Mouse (Mus musculus) heart, postnatal 10 days (tissue): ENCODE measurements around the gene Mmp9. TPM values are rescaled to one million over a fixed set of nuclear protein-coding genes. Genes with fewer than 3 reads are reported as not detected.

Experiments
- DNase-seq, 2 experiments: peaks; one replicate each; pipeline ENCODE4 v3.0.0; 2021
- intact Hi-C: fragments of 180-260 bp; cut with DNase I; formaldehyde crosslinking; loops from one replicate; pipeline ENCODE4 v1.15.1; 2025
- total RNA-seq, 2 experiments: library from RNA; stranded (reverse); gene quantifications; 2 replicates each; pipeline ENCODE4 v1.2.3; 2021

Mmp9 gene
- total RNA-seq, 2 experiments from 2014 or later, result 0.47 to 0.89 TPM

DNA sequence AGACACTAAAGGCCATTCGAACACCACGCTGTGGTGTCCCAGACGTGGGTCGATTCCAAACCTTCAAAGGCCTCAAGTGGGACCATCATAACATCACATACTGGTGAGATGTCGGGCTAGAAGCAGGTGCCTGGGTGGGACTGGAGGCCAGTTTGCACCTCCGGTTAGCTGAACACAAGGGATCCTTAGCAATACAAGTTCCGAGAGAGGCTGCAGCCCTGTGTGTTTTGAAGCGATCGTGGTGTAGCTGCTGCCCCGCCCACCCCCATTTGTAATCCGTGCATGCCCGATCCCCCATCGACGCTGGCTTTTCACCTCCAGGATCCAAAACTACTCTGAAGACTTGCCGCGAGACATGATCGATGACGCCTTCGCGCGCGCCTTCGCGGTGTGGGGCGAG, 8.4 kb downstream of the Mmp9 start:
- intact Hi-C loops, result no loop called here
- DNase-seq, result no peak

DNA sequence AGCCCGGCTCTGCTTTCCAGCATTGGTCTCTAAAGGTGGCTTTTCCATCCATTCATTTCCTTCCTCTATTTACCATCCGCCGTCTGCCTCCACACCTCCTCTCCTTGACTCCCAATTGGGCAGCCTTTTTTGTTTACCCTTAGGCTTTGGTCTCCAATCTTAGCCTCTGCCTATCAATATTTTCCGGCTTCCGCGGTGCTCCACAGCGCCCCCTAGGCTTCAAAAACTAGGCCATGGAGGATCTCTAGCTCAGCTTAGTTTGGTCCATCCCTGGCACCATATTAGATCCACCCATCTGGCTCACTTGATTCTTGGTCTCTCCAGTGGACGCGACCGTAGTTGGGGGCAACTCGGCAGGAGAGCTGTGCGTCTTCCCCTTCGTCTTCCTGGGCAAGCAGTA, 9.9 kb downstream of the Mmp9 start:
- intact Hi-C loops, result loop anchor here (10.0 kb wide), 1 partner anchor 324 kb away; no protein-coding TSS in a partner anchor
- DNase-seq, result no peak

DNA sequence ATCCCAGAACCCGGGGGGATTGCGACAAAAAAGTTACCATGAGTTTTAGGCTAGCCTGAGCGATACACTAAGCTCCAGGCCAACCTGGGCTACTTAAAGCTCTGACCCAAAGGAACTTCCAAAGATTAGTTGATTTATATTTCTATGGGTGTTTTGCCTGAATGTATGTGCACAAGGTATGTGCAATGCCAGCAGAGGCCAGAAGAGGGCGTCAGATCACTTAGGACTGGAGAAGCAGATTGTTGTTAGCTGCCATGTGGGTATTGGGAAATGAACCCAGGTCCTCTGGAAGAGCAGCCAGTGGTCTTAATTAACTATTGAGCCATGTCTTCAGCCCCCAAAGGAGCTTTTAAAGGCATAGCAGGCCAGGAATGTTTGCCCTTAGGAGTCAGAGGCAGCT, 11.2 kb downstream of the Mmp9 start:
- intact Hi-C loops, result loop anchor here (10.0 kb wide), 1 partner anchor 323 kb away; no protein-coding TSS in a partner anchor
- no peak for DNase-seq

DNA sequence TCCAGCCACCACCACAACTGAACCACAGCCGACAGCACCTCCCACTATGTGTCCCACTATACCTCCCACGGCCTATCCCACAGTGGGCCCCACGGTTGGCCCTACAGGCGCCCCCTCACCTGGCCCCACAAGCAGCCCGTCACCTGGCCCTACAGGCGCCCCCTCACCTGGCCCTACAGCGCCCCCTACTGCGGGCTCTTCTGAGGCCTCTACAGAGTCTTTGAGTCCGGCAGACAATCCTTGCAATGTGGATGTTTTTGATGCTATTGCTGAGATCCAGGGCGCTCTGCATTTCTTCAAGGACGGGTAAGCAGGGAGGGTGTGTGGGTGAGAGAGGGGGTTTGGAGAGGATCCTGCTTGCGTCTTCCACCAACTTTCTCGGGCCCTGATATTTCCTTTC, 11.9 kb downstream of the Mmp9 start:
- intact Hi-C loops, result loop anchor here (10.0 kb wide), 1 partner anchor 322 kb away; no protein-coding TSS in a partner anchor
- no peak for DNase-seq

DNA sequence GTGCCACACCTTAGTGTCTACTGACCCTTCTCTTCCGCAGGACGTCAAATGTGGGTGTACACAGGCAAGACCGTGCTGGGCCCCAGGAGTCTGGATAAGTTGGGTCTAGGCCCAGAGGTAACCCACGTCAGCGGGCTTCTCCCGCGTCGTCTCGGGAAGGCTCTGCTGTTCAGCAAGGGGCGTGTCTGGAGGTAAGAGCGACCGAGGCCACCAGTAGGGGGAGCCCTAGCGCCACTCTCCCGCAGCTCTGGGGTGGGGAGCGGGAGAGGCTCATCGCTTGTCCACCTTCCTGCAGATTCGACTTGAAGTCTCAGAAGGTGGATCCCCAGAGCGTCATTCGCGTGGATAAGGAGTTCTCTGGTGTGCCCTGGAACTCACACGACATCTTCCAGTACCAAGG, 12.6 kb downstream of the Mmp9 start:
- peak; percentile 77 to 84 for DNase-seq
- intact Hi-C loops, result loop anchor here (10.0 kb wide), 1 partner anchor 322 kb away; no protein-coding TSS in a partner anchor

DNA sequence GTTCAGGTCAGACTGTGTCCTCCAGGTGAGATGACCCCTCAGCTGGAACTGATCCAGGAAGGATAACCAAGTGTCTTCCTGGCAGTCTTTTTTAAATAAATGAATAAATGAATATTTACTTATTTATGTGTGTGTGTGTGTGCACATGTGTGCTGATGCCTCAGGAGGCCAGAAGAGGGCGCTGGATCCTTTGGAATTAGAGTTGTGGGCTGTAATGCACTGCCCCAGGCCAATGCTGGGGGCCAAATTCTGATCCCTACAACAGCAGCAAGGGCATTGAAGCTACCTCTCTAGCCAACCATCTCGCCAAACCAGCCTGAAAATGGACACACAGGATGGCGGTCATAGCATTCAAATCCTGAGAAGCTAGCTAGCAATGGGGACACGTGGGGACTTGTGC, 15.1 kb downstream of the Mmp9 start:
- intact Hi-C loops, result loop anchor here (10.0 kb wide), 1 partner anchor 319 kb away; no protein-coding TSS in a partner anchor

DNA sequence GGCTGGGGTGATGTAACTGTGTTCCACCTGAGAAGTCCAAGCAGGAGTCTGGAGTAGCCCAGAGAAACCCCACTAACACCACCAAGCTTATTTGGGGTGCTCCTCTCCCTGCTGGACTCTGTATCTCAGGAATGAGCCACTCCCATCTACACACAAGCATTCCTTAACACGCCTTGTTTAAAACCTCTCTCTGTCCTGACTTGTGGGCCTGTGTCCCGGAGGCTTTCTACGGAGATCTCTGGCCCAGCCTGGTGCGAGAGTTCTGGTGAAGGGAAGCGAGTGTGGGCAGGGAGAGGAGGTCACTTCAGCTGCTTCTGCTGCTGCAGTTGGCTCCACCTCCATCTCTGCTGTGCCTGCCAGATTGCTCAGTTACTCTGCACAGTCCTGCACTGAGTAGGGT, 15.6 kb downstream of the Mmp9 start:
- intact Hi-C loops, result loop anchor here (10.0 kb wide), 1 partner anchor 319 kb away; no protein-coding TSS in a partner anchor
- no peak for DNase-seq

More for the DNA sequence above, 15.1 kb downstream of the Mmp9 start:
- DNase-seq, result no peak

DNA sequence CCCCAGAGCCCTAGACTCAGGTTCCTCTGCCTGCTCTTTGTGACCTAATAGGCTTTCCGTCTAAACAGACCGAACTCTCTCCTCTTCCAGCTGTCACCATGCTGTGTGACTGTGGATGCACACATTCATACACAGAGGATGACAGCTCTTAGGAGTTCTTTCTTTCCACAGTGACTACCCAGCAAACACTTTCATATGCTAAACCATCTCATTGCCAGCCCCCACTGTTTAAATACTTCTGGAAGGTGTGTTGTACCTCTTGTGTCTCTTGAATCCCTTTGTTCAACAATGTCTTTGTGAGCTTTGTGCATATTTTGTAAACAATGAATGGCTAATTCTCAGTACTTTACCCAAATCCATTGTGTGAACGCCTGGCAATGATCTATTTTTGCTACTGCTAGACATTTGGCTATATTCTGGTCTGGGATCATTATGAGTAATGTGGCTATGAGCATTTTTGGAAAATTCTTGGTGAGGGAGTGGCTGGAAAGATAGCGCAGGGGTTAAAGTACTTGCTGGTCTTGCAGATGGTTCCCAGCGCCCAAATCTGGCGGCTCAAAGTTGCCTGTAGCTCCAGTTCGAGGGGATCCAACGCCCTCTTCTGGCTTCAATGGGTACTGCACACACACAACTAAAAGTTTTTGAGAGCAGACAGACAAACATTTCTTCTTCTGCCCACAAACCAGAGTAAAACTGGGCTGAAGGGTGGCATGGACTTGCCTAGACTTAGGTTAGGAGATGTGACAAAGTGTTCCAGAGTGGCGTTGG, 17.2 kb downstream of the Mmp9 start:
- intact Hi-C loops, result loop anchor here (10.0 kb wide), 1 partner anchor 317 kb away; no protein-coding TSS in a partner anchor
- no peak for DNase-seq

DNA sequence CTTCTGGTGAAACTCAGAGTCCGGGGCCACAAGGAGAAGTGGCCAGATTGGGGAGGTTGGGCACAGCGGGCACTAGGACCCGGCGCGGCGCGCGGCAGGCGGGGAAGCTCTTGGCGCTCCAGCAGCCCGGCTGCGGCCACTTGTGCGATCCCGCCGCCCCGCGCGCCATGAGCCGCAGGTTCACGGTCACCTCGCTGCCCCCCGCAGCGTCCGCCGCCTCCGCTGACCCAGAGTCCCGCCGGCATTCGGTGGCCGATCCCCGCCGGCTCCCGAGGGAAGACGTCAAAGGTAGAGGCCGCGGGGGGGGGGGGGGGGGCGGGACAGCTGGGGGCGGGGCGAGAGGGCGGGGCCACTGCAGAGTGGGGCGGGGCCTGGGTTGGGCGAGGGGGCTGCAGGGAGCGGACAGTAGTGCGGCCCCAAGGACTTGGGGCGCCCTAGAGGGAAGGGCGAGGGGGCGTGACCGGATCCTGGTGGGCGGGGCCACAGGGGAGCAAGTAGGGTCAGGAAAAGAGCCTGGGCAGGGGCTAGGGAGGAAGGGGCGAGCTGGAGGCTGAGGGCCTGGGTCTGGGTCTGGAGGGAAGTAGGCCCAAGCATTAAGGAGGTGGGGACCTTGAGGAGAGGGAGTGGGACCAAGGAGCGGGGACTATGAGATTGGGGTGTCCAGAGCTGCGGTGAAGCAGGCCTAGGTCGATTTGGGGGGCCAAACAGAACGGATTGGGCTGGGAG, 20.3 kb downstream of the Mmp9 start, which contains the start of gene Slc12a5:
Slc12a5 (plus strand) TSS at position 87 of the 726 bp plus-strand sequence.
- DNase-seq, result peak; percentile 34 to 62
- intact Hi-C loops, result loop anchor here (5.0 kb wide), 1 partner anchor 151 kb away; no protein-coding TSS in a partner anchor

DNA sequence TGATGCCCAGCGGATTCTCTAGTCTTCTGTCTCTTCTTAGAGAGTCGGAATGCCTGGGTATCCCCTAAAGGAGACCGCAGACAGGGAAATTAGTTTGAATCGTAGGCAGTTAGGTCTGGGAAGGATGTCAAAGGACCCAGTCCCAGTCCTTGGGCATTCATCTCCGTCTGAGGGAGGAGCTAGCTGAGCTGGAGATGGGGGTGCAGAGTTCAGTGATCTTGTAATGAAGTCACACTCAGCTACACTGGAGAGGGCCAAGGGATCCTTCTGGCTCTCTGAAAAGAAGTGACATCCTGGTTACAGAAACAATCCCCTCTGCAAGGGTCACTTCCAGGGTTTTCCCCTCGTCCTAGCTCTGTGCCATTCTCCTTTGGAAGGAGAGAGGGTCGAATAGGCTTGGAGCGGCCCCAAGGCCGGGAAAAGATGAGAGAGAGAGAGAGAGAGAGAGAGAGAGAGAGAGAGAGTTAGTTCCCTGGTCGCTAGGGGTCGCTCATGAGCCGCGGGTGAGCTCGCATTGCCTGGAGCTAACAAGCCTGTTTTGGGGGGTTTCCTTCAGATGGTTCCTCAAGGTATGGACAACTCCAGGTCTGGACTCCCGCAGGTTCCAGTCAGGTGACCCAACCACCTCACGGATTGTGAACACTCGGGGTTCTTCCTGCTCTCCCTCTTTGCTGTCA, 21.1 kb downstream of the Mmp9 start:
- intact Hi-C loops, result loop anchor here (2.0 to 5.0 kb wide), 2 partner anchors 71 to 151 kb away; no protein-coding TSS in a partner anchor
- peak; percentile 58 to 76 for DNase-seq

DNA sequence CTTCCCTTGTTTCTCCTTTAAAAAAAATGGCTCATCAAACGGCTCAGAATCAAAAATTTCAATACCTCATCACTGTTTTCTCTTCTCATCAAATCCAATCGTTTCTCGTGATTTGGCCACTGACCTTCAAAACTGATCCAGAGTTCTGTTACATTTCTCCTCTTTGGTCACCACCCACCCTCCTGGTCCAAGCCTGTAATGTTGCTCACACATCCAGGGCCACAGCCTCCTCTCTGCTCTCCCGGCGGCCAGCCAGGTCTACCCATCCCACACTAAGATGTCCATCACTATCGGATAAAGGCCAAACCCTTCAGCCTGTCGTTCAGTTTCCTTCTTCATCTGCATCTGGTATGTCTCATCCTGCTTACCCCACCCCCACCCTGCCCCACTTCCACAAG, 21.6 kb downstream of the Mmp9 start:
- intact Hi-C loops, result loop anchor here (2.0 to 5.0 kb wide), 2 partner anchors 71 to 150 kb away; no protein-coding TSS in a partner anchor
- DNase-seq, result no peak

DNA sequence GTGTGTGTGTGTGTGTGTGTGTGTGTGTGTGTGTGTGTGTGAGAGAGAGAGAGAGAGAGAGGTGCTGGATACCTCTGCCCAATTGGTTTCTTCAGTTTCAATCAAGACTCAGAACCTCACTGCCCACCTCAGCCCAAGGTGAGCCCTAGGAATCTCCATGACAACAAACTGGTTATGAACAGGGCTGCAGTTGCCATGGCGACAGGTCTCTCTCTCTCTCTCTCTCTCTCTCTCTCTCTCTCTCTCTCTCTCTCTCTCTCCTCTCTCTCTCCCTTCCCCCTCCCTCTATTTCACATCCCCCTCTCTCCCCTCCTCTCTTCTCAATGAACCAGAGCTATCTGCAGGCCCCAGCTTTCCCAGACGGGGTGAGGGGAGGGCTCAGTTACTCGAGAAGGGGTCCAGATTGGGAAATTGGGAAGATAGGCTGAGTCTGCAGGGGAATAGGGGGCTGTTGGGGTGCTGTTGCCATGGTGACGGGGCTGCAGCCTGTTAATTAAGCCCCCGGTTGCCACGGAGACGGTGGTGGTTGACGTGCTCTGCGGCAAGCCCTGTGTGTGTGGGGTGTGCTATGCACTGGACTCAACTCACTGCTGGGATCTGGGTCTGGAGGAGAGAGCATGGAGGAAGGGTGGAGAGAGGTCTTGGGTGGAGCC, 23.8 kb downstream of the Mmp9 start:
- intact Hi-C loops, result loop anchor here (5.0 kb wide), 1 partner anchor 148 kb away; no protein-coding TSS in a partner anchor
- DNase-seq, result no peak

DNA sequence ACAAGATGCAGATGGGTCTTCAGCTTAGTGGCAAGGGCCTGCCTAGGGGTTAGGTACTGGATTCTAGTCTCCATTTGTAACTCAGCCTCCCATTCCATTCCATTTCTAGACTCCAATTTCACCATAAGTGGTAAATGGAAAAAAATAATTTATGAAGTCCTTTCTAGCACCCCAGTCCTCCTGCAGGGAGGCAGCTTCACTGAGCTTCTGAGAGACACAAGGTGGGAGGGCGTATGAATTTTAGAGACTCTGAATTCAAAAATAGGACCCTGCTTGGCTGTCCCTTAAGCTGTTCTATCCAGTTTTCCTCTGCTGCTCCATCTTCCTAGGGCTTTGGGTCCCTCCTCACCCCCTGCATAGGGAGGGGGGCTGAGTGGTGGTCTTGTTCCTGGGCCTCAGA, 24.4 kb downstream of the Mmp9 start:
- intact Hi-C loops, result loop anchor here (5.0 kb wide), 1 partner anchor 147 kb away; no protein-coding TSS in a partner anchor
- no peak for DNase-seq

DNA sequence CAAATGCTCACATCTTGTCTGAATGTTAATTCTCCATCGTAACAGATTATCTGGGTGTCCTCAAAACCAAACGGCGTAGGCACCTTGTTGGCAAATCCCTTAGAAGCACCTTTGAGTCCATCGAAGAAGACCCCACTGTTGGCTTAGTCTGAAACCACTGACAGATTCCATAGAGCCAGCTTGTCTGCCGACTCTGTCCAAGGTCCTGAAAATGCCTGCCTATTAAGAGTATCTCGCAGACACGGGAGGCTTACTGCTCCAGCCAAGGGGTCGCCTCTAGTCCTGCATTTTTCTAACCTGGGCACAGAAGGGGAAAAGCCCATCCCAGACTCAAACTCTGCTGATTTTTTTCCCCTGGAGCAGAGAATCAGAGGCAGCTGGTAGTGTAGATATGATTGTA, 25.8 kb downstream of the Mmp9 start:
- DNase-seq, result peak; percentile 53 to 70
- intact Hi-C loops, result no loop called here

DNA sequence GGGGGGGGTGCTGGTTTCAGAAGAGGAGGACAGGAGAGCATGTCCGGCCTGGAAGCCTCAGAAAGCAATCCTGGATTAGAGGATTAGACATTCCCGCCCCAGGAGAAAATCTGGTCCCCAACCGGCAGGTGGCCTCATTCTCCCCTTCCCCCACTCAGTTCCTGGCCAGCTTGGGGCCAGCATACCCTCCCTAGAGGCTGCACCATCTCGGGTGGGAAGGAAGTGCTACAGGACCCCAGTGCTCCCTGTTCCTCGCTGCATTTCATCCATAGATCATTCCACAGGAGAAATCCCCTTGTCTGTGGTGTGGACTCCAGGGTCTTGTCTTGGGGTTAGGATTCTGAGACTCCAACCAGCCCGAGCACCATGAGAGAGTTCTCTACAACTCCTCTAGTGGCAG, 26.6 kb downstream of the Mmp9 start:
- intact Hi-C loops, result no loop called here

DNA sequence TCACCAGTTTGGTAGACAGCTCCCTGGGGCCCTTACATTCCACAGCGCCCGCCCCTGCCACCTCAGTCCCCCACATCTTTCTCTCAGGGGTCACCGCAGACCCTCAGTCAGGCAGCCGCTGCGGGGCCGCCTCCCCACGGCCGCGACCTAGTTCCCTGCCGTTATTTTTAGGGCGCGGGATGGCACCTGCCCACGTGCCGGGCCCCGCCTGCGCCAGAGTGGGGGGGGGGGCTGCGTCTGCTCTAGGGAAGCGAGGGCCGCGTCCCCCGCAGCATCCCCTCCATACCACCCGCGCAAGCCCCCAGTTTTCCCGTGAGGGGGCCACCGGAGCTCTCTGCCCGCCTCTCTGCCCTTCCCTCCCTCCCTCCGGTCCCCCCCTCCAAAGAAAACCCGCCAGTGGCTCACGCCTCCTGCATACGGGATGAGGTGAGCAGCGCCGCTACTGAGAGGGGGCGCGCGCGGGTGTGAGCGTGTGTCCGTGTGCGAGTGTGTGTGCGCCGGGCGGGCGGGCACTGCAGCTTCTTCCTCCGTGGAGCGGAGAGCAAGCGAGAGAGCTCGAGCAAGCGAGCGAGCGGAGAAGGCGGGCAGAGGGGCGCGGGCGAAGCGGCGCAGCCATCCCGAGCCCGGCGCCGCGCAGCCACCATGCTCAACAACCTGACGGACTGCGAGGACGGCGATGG, 27.3 kb downstream of the Mmp9 start:
- intact Hi-C loops, result no loop called here
- no peak for DNase-seq

More for the DNA sequence above, 26.6 kb downstream of the Mmp9 start:
- no peak for DNase-seq

DNA sequence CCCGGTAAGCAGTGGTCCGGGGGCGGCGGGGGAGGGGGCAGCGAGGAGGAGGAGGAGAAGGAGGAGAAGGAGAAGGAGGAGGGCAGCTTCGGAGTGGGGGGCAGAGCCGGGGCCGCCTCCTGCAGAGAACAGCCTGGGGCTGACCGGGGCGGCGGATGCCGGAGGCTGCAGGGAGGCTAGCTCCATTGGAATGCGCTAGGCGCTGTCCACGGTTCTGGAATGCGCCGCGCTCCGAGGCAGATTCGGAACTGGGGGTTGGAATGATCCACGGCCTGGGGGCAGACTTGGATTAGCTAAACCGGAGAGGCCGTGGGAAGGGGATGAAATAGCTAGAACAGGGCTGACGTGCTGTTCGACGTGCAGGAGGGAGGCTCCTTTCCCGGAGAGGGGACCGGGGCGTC, 27.9 kb downstream of the Mmp9 start:
- intact Hi-C loops, result no loop called here

DNA sequence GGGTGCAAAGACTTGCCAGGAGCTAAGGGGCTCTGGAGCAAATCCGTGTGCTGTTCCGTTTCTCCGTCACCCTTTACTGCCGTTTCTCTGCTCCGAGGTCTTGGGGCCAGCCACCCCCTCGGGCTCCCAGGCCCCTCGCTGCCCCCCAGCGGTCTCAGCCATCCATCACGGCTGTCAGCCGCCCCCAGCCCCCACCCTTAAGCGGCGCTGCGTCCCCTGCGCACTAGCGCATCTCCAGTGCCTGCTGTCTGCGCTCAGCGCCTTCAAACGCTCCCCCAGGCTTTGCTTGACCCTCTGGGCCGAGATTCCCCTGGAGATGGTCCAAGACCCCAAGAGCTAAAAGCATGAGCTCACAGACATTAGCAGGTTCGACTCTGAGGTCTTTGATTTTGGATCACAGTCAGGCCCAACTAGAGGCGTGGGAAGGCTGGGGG, 28.8 kb downstream of the Mmp9 start:
- intact Hi-C loops, result no loop called here
- DNase-seq, result no peak

More for the DNA sequence above, 27.9 kb downstream of the Mmp9 start:
- peak; percentile 78 to 88 for DNase-seq

DNA sequence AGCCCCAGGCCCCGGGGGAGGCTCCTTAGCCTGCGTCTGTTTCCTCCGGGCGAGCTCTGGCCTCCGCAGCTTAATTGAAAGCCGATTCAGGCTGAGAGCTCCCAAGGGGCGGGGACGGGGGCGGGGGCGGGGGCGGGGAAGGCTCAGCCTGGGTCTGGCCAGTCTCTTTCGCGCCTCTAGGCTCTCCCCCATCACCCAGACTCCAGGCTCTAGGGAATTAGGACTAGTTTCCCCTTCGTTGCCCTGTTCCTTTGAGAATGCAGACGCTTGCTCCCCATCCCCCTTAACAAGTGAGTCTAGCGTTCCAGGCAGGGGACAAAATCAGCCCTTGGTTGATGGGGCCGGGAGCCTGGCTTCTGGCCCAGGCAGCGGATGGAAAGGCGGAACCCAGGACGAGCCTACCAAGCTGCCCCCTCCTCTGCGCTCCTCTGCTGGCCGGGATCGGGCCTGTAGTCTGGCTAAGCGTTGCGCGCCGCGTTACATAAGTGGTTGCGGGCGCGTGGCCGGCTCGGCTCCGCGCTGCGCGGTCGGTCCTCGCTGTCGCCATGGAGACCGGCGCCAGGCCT, 30.1 kb downstream of the Mmp9 start:
- no peak for DNase-seq
- intact Hi-C loops, result no loop called here
